Mouse (Mus musculus) neural tube, embryonic 13.5 days (tissue): ENCODE measurements around the gene Fkbp15. TPM values are rescaled to one million over a fixed set of nuclear protein-coding genes. Genes with fewer than 3 reads are reported as not detected.

ENCODE experiments used
- ATAC-seq: fragments of 200-750 bp; cut with Nextera tagmentation; 2 replicates; pipeline ENCODE4 v1.8.0; 2017; ENCODE audit warnings: low read depth, mild to moderate bottlenecking, moderate TSS enrichment, moderate library complexity
- H3K27ac ChIP-seq: fragments of 300-500 bp; sonication (generic); replicated peaks from 2 replicates; pipeline ENCODE4 v1.5.1; 2015; ENCODE audit warnings: moderate library complexity, mild to moderate bottlenecking, inconsistent platforms
- H3K27me3 ChIP-seq: fragments of 300-500 bp; sonication (generic); 2 replicates; pipeline ENCODE4 v1.6.1; 2015; ENCODE audit warnings: mild to moderate bottlenecking, inconsistent platforms
- H3K36me3 ChIP-seq: fragments of 300-500 bp; sonication (generic); 2 replicates; pipeline ENCODE4 v1.6.1; 2015; ENCODE audit warnings: mild to moderate bottlenecking, inconsistent platforms
- H3K4me1 ChIP-seq: fragments of 300-500 bp; sonication (generic); replicated peaks from 2 replicates; pipeline ENCODE4 v1.6.1; 2015; ENCODE audit warnings: inconsistent platforms
- H3K4me2 ChIP-seq: fragments of 300-500 bp; sonication (generic); 2 replicates; pipeline ENCODE4 v1.6.1; 2015; ENCODE audit warnings: inconsistent platforms, mild to moderate bottlenecking, moderate library complexity
- H3K4me3 ChIP-seq: fragments of 300-500 bp; sonication (generic); 2 replicates; pipeline ENCODE4 v1.5.1; 2015; ENCODE audit warnings: mild to moderate bottlenecking, inconsistent platforms
- H3K9ac ChIP-seq: fragments of 300-500 bp; sonication (generic); 2 replicates; pipeline ENCODE4 v1.6.1; 2015; ENCODE audit warnings: moderate library complexity, mild to moderate bottlenecking, inconsistent platforms
- H3K9me3 ChIP-seq: fragments of 300-500 bp; sonication (generic); 2 replicates; pipeline ENCODE4 v1.6.1; 2016; ENCODE audit warnings: inconsistent platforms
- WGBS: fragments of 180-500 bp; shearing (Covaris S2); methylation state at CpG from one replicate; pipeline ENCODE4 v1.1.7; 2015; 5-methylcytosine and 5-hydroxymethylcytosine counted together
- polyA plus RNA-seq: library from polyadenylated mRNA; unstranded; fragments of >200 nt; fragmentation: Nextera tagmentation; extraction: Ambion mirVana; gene quantifications from 2 replicates; pipeline ENCODE4 v1.2.1, GENCODE M21; 2015

The Fkbp15 gene
- polyA plus RNA-seq, 1 experiment from 2014 or later, result 24.8 TPM

DNA sequence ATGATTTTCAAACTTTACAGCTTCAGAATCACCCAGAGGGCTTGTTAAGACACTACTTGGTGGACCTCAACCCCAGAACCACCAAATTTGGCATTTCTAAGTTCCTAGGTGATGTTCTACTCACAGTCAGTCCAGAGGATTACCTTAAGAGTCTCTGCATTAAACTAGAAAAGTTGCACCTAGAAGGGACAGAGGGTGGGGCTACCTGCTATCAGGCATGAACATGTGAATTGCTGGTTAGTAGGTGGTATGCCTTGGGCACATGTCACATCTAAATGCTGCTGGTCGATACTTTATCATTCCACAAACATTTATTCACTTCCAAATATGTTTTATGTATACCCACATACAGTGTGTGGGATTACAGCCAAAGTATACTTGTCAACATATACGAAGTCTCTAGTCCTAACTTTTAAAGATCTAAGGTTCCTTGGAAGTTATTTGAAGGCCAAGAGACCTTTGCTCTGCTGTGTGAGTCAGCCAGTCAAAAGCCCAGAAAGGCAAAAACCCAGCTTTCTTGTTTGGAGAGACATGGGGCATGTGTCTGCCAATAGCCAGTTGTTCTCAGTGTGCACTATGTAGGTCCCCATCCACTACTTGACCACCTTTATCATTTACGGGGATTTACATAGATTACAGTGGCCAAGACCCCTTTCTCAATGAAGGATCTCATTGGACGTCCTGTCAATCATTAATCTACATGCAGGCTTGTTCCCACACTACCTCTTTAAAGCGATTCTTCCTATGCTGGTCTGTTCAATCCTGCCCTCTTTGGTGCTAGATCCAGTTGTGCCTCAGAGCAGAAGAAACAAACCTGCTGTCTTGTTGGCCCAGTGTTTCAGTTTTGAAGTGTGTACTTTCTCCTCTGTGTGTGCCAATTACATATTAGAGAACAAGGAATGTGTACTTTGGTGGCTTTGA lies 29.5 kb upstream of the Fkbp15 start:
- Histone ChIP-seq H3K4me1 (no peaks in the 10 kb centered on the region), H3K9me3 (no peaks in the 10 kb centered on the region), H3K9ac (no peak overlapping the region), H3K36me3 (peaks cover 73% of the 10 kb centered on the region), H3K27me3 (no peaks in the 10 kb centered on the region), H3K27ac (no peak overlapping the region), H3K4me3 (no peak overlapping the region), H3K4me2 (no peak overlapping the region)
- WGBS, result 86% methylated on average over 5 of the region's 5 CpGs
- ATAC-seq, result no peak

DNA sequence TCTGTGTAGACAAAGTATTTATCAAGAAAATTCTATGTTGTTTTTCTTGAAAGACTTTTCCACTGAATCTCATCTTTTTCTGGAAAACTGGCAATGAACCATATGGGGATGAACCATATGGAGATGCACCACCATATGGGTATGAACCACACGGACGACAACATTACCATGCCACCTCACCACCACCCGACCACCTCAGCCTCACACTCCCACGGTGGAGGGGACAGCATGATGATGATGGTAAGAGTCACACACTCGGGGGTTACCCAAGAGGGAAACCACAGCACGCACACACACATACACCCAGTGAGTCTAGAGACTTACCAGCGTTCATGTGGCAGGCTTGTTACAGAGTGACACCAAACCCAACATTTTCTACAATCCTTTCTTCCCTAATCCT lies 25.1 kb upstream of the Fkbp15 start:
- no peak overlapping the region for H3K27ac ChIP-seq
- no peaks in the 10 kb centered on the region for H3K27me3 ChIP-seq
- no peak overlapping the region for H3K4me2 ChIP-seq
- no peak overlapping the region for H3K4me3 ChIP-seq
- 92% methylated on average over 7 of the region's 7 CpGs for WGBS
- peaks cover 38% of the 10 kb centered on the region for H3K36me3 ChIP-seq
- no peak overlapping the region for H3K9ac ChIP-seq
- no peaks in the 10 kb centered on the region for H3K9me3 ChIP-seq
- H3K4me1 ChIP-seq, result no peaks in the 10 kb centered on the region
- no peak for ATAC-seq

DNA sequence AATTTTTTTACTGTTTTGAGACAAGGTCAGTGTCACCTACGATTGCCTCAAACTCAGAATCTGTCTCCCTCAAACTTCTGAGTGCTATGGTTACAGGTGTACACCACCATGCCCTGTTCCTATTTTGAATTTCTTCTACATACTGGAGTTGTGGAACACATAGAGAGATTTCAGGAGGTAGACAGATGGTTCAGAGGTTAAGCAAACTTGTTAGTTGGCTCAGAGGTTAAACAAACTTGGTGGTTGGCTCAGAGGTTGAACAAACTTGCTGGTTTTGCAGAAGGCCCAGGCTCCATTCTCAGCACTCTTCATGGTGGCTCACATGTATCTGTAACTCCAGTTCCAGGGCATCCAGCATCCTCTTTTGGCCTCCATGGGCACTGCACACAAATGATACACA lies 23.8 kb upstream of the Fkbp15 start:
- WGBS, result 87% methylated on average over 1 of the region's 1 CpGs
- no peak overlapping the region for H3K4me2 ChIP-seq
- ATAC-seq, result no peak
- H3K9ac ChIP-seq, result no peak overlapping the region
- H3K27ac ChIP-seq, result no peak overlapping the region
- no peaks in the 10 kb centered on the region for H3K27me3 ChIP-seq
- H3K36me3 ChIP-seq, result peaks cover 26% of the 10 kb centered on the region
- H3K9me3 ChIP-seq, result no peaks in the 10 kb centered on the region
- no peak overlapping the region for H3K4me3 ChIP-seq
- H3K4me1 ChIP-seq, result 0 out of 2 replicates have a peak, but pooled peaks cover under 1% of the 10 kb centered on the region

DNA sequence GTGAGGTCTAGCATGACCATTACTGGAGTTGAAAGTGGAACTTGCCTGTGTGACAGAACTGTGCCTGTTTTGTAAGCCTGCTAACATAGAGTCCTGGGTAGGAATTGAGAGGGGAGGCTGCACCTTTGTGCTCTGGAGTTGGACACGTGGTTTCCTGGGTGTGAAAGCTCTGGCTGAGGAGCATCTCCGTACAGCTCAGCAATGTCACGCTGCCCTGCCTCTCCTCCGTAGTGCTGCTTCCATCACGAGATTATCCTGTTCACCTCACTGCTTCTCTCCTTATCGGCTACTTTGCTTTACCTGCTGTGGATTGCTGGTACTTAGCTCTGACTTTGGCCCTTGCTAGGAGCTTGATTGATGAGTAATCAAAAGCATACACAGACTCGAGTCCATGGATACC lies 23.4 kb upstream of the Fkbp15 start:
- no peak overlapping the region for H3K27ac ChIP-seq
- no peaks in the 10 kb centered on the region for H3K9me3 ChIP-seq
- H3K4me2 ChIP-seq, result no peak overlapping the region
- ATAC-seq, result no peak
- H3K4me1 ChIP-seq, result 0 out of 2 replicates have a peak, but pooled peaks cover 4% of the 10 kb centered on the region
- H3K4me3 ChIP-seq, result no peak overlapping the region
- H3K27me3 ChIP-seq, result no peaks in the 10 kb centered on the region
- 91% methylated on average over 7 of the region's 7 CpGs for WGBS
- no peak overlapping the region for H3K9ac ChIP-seq
- peaks cover 22% of the 10 kb centered on the region for H3K36me3 ChIP-seq

DNA sequence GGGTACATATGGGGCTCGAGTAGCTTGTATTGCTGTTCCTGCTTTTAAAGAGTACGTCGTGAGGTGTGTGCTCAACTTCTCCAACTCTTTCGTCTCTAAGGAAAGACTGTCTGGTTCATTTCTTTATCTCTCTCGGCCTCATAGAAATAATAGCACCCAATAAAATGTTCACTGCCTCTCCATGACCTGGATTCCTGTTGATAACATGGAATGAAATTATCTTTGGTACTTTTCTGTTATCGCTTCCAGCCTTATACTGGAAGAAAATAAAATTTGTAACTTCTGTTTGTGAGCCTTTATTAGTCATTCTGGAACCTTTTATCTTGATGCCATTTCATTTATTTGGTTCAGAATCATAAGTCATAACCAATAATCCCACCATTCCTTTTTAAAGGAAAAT lies 22.9 kb upstream of the Fkbp15 start:
- Histone ChIP-seq H3K4me1 (0 out of 2 replicates have a peak, but pooled peaks cover 7% of the 10 kb centered on the region), H3K27me3 (no peaks in the 10 kb centered on the region), H3K9ac (no peak overlapping the region), H3K4me2 (no peak overlapping the region), H3K9me3 (no peaks in the 10 kb centered on the region), H3K36me3 (peaks cover 16% of the 10 kb centered on the region), H3K4me3 (no peak overlapping the region), H3K27ac (no peak overlapping the region)
- WGBS, result 95% methylated on average over 6 of the region's 6 CpGs
- no peak for ATAC-seq

DNA sequence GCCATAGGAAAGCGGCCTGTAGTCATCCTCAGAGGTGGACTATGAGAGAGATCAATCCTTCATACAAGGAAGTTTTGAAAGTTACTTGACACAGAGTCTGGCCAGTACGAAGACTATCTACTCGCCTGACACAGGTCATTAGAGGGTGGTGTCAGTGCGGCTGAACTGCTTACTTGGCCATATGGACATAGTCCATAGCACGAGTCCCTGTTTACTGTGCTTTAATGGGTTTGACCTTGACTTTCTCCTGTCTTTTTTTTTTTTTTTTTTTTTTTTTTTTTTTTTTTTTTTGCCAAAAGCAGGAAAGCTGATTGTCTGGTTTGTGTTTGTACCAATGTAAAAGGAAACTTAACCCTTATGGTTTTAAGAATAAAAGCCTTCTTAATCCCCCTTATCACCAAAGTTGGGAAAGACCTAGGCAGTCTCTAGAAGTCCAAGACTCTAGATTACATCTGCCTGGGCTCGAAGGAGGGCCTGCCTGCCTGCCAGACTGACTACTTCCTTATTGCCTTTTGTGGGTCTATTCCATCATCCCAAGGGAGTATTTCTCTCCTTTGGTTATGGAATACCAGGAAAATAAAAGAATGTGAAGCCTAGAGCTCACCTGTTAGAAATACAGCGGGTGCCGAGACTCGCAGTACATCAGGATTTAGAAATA lies 19.5 kb upstream of the Fkbp15 start:
- WGBS, result 92% methylated on average over 9 of the region's 9 CpGs
- ATAC-seq, result no peak
- no peak overlapping the region for H3K9ac ChIP-seq
- H3K36me3 ChIP-seq, result no peaks in the 10 kb centered on the region
- no peaks in the 10 kb centered on the region for H3K27me3 ChIP-seq
- H3K4me2 ChIP-seq, result no peak overlapping the region
- no peak overlapping the region for H3K27ac ChIP-seq
- H3K4me3 ChIP-seq, result no peak overlapping the region
- H3K4me1 ChIP-seq, result 0 out of 2 replicates have a peak, but pooled peaks cover 7% of the 10 kb centered on the region
- no peaks in the 10 kb centered on the region for H3K9me3 ChIP-seq

DNA sequence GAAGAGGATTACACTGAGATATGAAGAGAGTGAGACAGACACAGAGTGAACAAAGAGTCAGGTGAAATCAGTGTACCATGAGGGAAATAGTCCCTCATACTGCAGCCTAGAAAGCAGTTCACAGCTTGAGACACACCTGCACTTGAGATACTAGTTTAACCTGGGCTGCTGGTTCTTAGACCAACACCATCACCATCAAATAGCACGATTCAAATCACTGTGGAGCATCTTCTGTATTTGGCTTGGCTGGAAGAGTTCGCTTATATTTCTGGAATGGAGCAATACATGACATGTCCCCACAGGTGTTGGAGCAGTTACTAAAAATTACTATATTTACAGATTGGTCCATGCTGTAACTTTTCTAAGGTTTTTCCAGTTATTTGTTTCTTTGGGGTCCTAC lies 15.8 kb upstream of the Fkbp15 start:
- Histone ChIP-seq H3K4me1 (0 out of 2 replicates have a peak, but pooled peaks cover 7% of the 10 kb centered on the region), H3K9ac (no peak overlapping the region), H3K4me3 (no peak overlapping the region), H3K9me3 (no peaks in the 10 kb centered on the region), H3K27me3 (no peaks in the 10 kb centered on the region), H3K27ac (no peak overlapping the region), H3K4me2 (no peak overlapping the region), H3K36me3 (no peaks in the 10 kb centered on the region)
- WGBS, result 95% methylated on average over 2 of the region's 2 CpGs
- no peak for ATAC-seq

DNA sequence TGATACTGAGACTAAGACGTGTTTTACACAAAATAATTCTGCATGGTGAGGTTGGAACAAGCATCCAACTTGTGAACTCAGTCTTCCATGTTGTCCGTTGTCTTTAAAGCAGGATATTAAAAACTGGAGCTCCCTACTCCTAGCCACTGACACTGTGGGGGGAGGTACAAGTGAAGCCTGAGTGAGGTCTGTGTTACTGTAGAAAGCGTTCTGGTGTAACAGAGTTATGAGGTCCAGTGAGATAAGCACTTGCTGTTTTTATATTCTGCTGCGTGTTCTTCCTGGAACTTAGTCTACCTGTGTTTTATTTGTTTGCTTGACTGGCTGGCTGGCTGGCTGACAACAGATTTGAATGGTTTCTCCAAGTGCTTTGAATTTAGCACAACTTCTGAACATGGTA lies 14.0 kb upstream of the Fkbp15 start:
- H3K36me3 ChIP-seq, result no peaks in the 10 kb centered on the region
- no peak overlapping the region for H3K27ac ChIP-seq
- no peaks in the 10 kb centered on the region for H3K27me3 ChIP-seq
- H3K4me1 ChIP-seq, result 0 out of 2 replicates have a peak, but pooled peaks cover 7% of the 10 kb centered on the region
- H3K4me3 ChIP-seq, result no peak overlapping the region
- H3K4me2 ChIP-seq, result no peak overlapping the region
- ATAC-seq, result no peak
- H3K9me3 ChIP-seq, result no peaks in the 10 kb centered on the region
- WGBS, result 90% methylated on average over 4 of the region's 4 CpGs
- H3K9ac ChIP-seq, result no peak overlapping the region

DNA sequence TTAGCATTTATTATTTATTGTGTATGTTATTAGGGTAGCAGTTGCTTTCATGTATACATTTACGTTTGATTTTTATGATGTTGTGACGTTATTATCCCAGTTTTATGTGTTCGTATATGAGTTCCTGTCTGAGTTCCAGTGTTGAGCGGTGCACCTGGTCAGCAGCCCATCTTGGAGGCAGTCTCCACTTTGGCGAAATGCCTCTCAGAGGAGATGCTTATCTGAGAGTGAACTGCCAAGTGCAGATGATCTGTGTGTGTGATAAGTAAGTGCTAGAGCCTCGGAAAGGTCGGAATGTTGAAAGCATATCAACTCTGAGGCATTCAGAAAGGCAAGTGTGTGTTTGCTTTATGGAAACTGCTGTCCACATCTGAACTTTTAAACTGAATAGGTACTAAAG lies 13.3 kb upstream of the Fkbp15 start:
- H3K4me3 ChIP-seq, result no peak overlapping the region
- H3K36me3 ChIP-seq, result no peaks in the 10 kb centered on the region
- no peak overlapping the region for H3K27ac ChIP-seq
- H3K9ac ChIP-seq, result no peak overlapping the region
- H3K4me1 ChIP-seq, result 0 out of 2 replicates have a peak, but pooled peaks cover 3% of the 10 kb centered on the region
- no peak for ATAC-seq
- no peaks in the 10 kb centered on the region for H3K9me3 ChIP-seq
- no peak overlapping the region for H3K4me2 ChIP-seq
- WGBS, result 88% methylated on average over 7 of the region's 7 CpGs
- H3K27me3 ChIP-seq, result no peaks in the 10 kb centered on the region

DNA sequence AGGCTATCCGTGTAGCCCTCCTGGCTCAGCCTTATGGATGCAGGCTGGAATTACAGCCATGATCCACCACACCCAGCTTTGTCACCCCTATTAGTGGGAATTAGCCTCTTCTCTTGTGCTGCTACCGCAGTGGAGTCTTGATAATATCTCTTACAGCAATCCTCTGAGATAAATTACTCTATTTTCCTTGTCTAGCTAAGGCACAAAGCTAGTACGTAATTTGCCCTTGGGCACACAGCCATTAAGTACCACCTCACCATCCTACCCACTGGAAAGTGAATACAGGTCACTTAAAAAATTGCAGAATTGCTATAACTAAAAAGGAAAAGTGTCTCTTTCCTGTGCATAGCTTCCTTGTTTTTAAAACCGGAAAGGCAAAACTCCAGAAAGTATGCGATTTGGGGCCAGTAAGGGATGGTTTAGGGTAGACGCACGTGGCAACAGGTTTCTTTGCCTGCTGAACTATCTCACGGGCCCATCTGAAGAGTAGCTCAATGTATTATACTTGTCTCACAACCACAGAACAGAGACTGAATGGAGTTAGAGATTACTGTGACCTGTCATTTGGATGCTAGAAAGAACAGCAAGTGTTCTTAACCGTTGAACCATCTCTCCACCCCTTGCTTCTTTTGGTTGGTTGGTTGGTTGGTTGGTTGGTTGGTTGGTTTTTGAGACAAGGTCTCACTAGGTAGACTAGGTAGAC lies 12.6 kb upstream of the Fkbp15 start:
- no peaks in the 10 kb centered on the region for H3K9me3 ChIP-seq
- WGBS, result 87% methylated on average over 9 of the region's 9 CpGs

DNA sequence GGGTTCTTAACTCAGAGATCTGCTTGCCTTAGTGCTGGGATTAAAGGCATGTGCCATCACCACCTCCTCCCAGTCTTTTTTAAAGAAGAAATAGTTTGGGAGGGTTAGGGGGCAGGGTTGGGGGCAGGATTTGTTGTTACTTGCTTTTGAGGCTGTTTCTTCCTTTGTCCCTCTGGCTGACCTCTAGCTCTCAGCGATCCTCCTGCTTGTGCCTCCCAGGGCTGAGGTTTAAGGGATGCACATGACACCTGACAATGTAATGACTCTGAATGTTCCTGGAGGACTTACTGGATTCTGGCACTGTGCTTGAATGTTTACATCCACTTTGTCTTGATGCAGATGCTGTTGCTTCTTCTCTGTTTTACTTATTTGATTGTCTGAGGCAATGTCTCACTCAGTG lies 12.1 kb upstream of the Fkbp15 start:
- H3K4me2 ChIP-seq, result no peak overlapping the region
- 33% methylated on average over 1 of the region's 1 CpGs for WGBS
- no peak overlapping the region for H3K27ac ChIP-seq
- no peak for ATAC-seq
- H3K4me1 ChIP-seq, result no peaks in the 10 kb centered on the region
- no peaks in the 10 kb centered on the region for H3K9me3 ChIP-seq
- no peaks in the 10 kb centered on the region for H3K36me3 ChIP-seq
- no peak overlapping the region for H3K9ac ChIP-seq
- no peak overlapping the region for H3K4me3 ChIP-seq
- H3K27me3 ChIP-seq, result no peaks in the 10 kb centered on the region

More for the DNA sequence above, 12.6 kb upstream of the Fkbp15 start:
- H3K27me3 ChIP-seq, result no peaks in the 10 kb centered on the region
- no peak overlapping the region for H3K4me2 ChIP-seq
- no peak overlapping the region for H3K4me3 ChIP-seq
- no peak for ATAC-seq
- no peak overlapping the region for H3K9ac ChIP-seq
- H3K36me3 ChIP-seq, result no peaks in the 10 kb centered on the region
- H3K4me1 ChIP-seq, result no peaks in the 10 kb centered on the region
- H3K27ac ChIP-seq, result no peak overlapping the region

DNA sequence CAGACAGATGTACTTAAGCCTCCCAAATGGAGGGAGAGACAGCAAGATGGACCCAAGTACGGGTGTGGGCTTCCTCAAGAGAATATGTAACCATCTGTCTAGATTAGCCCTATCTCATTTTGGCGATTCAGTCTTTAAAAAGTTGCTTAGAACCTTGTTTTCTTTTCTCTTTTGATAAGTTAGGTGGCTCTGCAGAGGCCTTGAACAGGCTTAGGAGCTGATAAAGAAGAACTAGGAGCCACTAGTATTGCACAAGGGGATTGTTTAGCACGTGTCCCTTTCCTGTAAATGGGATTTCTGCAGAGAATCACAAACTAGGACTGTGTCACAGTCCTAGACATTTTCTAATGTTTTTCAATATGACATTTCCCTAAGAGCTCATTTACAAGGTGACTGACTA lies 8.7 kb upstream of the Fkbp15 start:
- H3K27ac ChIP-seq, result no peak overlapping the region
- H3K4me3 ChIP-seq, result no peak overlapping the region
- no peak for ATAC-seq
- H3K4me2 ChIP-seq, result no peak overlapping the region
- no peaks in the 10 kb centered on the region for H3K27me3 ChIP-seq
- WGBS, result 83% methylated on average over 3 of the region's 3 CpGs
- H3K9me3 ChIP-seq, result no peaks in the 10 kb centered on the region
- H3K36me3 ChIP-seq, result no peaks in the 10 kb centered on the region
- no peak overlapping the region for H3K9ac ChIP-seq
- no peaks in the 10 kb centered on the region for H3K4me1 ChIP-seq
